In the genomic region with DNA sequence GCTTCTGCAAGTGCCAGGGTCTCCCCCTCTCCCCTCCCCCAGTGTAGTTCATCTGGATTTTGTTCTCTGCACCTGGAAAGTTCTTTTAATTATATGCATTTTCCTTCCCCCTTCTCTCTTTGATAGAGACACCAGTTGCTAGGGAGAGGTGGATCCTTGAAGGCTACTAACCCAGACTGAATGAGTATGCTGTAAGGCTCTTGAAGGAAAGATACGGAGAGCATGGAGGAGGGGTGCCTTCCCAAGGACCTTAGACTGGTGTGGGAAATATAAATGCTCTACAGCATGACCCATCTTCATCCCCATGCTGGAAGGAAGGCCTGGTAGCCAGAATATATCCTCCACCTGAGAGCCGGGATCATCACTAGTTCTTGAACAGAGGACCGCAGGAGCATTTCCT, we compare ENCODE assay signal across 18 mouse cellular contexts. TPM values are rescaled to one million over a fixed set of nuclear protein-coding genes. Genes with fewer than 3 reads are reported as not detected.
DNase-seq lines count a peak whose midpoint lies in the region; ATAC-seq and TF ChIP-seq lines count a peak whose summit lies in the region.
"Had no signal": no experiment of that assay in that cellular context is flagged by ENCODE, and none has a peak within 500 bp of the region (broad histone marks: within the 10 kb centered on the region; RNA-seq: fewer than 3 reads in every experiment).

No protein-coding gene starts in this region.

- no peaks in the 10 kb centered on the region for H3K36me3 ChIP-seq in kidney, embryonic 15.5 days
- H3K36me3 ChIP-seq in intestine, embryonic 15.5 days = no peaks in the 10 kb centered on the region
- no peaks in the 10 kb centered on the region for H3K36me3 ChIP-seq in small intestine, adult 2 months (ENCODE audit: control insufficient read depth, insufficient read depth, low read length)
- H3K36me3 ChIP-seq: embryonic facial prominence, embryonic 15.5 days; forebrain, embryonic 15.5 days had no signal

- peaks cover 67% of the 10 kb centered on the region for H3K4me1 ChIP-seq in kidney, embryonic 15.5 days
- peaks cover 34% of the 10 kb centered on the region for H3K4me1 ChIP-seq in intestine, embryonic 15.5 days (replicated peaks)
- peaks cover 29% of the 10 kb centered on the region for H3K4me1 ChIP-seq in small intestine, adult 2 months (ENCODE audit: control insufficient read depth, insufficient read depth, insufficient read length, low read length)

- ATAC-seq in kidney, embryonic 15.5 days (replicated peaks; ENCODE audit: low FRiP score) = no peak
- ATAC-seq in intestine, embryonic 15.5 days = no peak
- ATAC-seq: forebrain, embryonic 15.5 days had no signal

- 66% methylated on average over 3 of the region's 3 CpGs for WGBS in kidney, embryonic 15.5 days
- WGBS in intestine, embryonic 15.5 days = 74% methylated on average over 3 of the region's 3 CpGs
- 30% methylated on average over 3 of the region's 3 CpGs for WGBS in small intestine, adult 2 months

- peak; percentile 30 for DNase-seq in cerebellum, adult 11-12 months
- no peak for DNase-seq in cerebellum, adult 11 months
- no peak for DNase-seq in kidney, postnatal 14 days
- DNase-seq in embryo, embryonic 10.5 days (ENCODE audit: low spot score) = no peak
- DNase-seq in ovary, adult 18-20 months (ENCODE audit: low spot score) = no peak
- DNase-seq: adrenal gland, postnatal 10 days; heart, adult 2 months; heart, postnatal 10 days; midbrain, embryonic 14.5 days; right cerebral cortex, postnatal 14 days; thymus, postnatal 4 days had no signal

- no peaks in the 10 kb centered on the region for H3K27me3 ChIP-seq in kidney, embryonic 15.5 days
- no peaks in the 10 kb centered on the region for H3K27me3 ChIP-seq in intestine, embryonic 15.5 days (replicated peaks)
- no peaks in the 10 kb centered on the region for H3K27me3 ChIP-seq in small intestine, adult 2 months (ENCODE audit: control insufficient read depth, insufficient read depth, low read length)
- H3K27me3 ChIP-seq: embryonic facial prominence, embryonic 15.5 days; forebrain, embryonic 15.5 days had no signal

- no peaks in the 10 kb centered on the region for H3K9me3 ChIP-seq in kidney, embryonic 15.5 days (replicated peaks)
- no peaks in the 10 kb centered on the region for H3K9me3 ChIP-seq in intestine, embryonic 15.5 days
- H3K9me3 ChIP-seq: embryonic facial prominence, embryonic 15.5 days; forebrain, embryonic 15.5 days had no signal

- H3K4me2 ChIP-seq in kidney, embryonic 15.5 days = peak overlapping the region; percentile 17; the same call in 1 of the 2 replicates
- peak overlapping the region; percentile 41 for H3K4me2 ChIP-seq in intestine, embryonic 15.5 days (replicated peaks)
- H3K4me2 ChIP-seq: embryonic facial prominence, embryonic 15.5 days; forebrain, embryonic 15.5 days; hindbrain, embryonic 14.5 days had no signal

- H3K9ac ChIP-seq in kidney, embryonic 15.5 days = no peak overlapping the region
- no peak overlapping the region for H3K9ac ChIP-seq in intestine, embryonic 15.5 days
- H3K9ac ChIP-seq: embryonic facial prominence, embryonic 15.5 days; forebrain, embryonic 15.5 days; hindbrain, embryonic 14.5 days had no signal

- peak overlapping the region; percentile 72 for H3K27ac ChIP-seq in kidney, embryonic 15.5 days
- H3K27ac ChIP-seq in intestine, embryonic 15.5 days = peak overlapping the region; percentile 89
- H3K27ac ChIP-seq in small intestine, adult 2 months (ENCODE audit: insufficient read depth, low read depth, low read length) = peak overlapping the region; percentile 82
- H3K27ac ChIP-seq: embryonic facial prominence, embryonic 15.5 days; forebrain, embryonic 15.5 days; heart, adult 2 months; hindbrain, embryonic 14.5 days; macrophage had no signal

- no peak for TF ChIP-seq CTCF in small intestine, adult 2 months (IDR thresholded peaks at IDR 0.05; ENCODE audit: extremely low read depth, insufficient read length, insufficient replicate concordance, low read depth, low read length)

- no peak overlapping the region for H3K4me3 ChIP-seq in kidney, embryonic 15.5 days (replicated peaks)
- H3K4me3 ChIP-seq in intestine, embryonic 15.5 days (replicated peaks) = no peak overlapping the region
- H3K4me3 ChIP-seq in small intestine, adult 2 months (ENCODE audit: low read depth, low read length) = no peak overlapping the region
- H3K4me3 ChIP-seq: embryonic facial prominence, embryonic 15.5 days; forebrain, embryonic 15.5 days; heart, adult 2 months had no signal

- TF ChIP-seq POLR2A in small intestine, adult 2 months (IDR thresholded peaks at IDR 0.05; ENCODE audit: low read depth, low read length) = no peak

RNA-seq across cellular contexts. Expression of gene Xpnpep1, which starts 41.3 kb away (rescaled TPM):
- polyA plus RNA-seq in kidney, embryonic 15.5 days (2015; fragmentation: Nextera tagmentation; extraction: Ambion mirVana) = 148 and 168 TPM in 2 replicates
- 182 and 206 TPM in 2 replicates for polyA plus RNA-seq in intestine, embryonic 15.5 days (2015; fragmentation: Nextera tagmentation; extraction: Ambion mirVana)
- 92.4 and 477 TPM in 2 replicates for polyA plus RNA-seq in small intestine, adult 2 months (2012; rRNA removed)

RNA-seq across cellular contexts. Expression of gene Add3, which starts 58.9 kb away (rescaled TPM):
- polyA plus RNA-seq in kidney, embryonic 15.5 days (2015; fragmentation: Nextera tagmentation; extraction: Ambion mirVana) = 80.1 and 85.6 TPM in 2 replicates
- 119 and 133 TPM in 2 replicates for polyA plus RNA-seq in intestine, embryonic 15.5 days (2015; fragmentation: Nextera tagmentation; extraction: Ambion mirVana)
- 8.1 and 20.2 TPM in 2 replicates for polyA plus RNA-seq in small intestine, adult 2 months (2012; rRNA removed)
